Mouse (Mus musculus) brain, embryonic 14.5 days (tissue): Measurements from ENCODE around the gene Col23a1.

ENCODE experiments used
- CTCF ChIP-seq: fragments of 200-500 bp; IDR thresholded peaks from 2 replicates; pipeline ENCODE4 v1.5.1; 2012; ENCODE audit warnings: inconsistent platforms, mild to moderate bottlenecking, moderate library complexity, borderline replicate concordance; ENCODE audit not compliant: insufficient read depth, insufficient read length; ENCODE audit errors: extremely low read depth
- POLR2A ChIP-seq: fragments of 200-500 bp; IDR thresholded peaks from 2 replicates; pipeline ENCODE4 v1.6.1; 2012; ENCODE audit warnings: mild to moderate bottlenecking, inconsistent platforms, borderline replicate concordance; ENCODE audit not compliant: poor library complexity, insufficient read depth, insufficient read length, severe bottlenecking; ENCODE audit errors: extremely low read depth

GRCm38 (mm10) chr11:51523625-51524024 is 233.9 kb downstream of the Col23a1 start:
- TF ChIP-seq POLR2A (no peak), CTCF (no peak)
